Mouse (Mus musculus) layer of hippocampus, adult 9-11 months (tissue): ENCODE measurements at regions not wholly inside any gene's neighbourhood (a gene's known extent, or its start where the extent isn't known, plus 50 kb on each side); places are given as distances from the start of the nearest gene placed in this dataset.

ENCODE experiments used
- DNase-seq: peaks from one replicate; pipeline ENCODE4 v3.0.0; 2022

DNA sequence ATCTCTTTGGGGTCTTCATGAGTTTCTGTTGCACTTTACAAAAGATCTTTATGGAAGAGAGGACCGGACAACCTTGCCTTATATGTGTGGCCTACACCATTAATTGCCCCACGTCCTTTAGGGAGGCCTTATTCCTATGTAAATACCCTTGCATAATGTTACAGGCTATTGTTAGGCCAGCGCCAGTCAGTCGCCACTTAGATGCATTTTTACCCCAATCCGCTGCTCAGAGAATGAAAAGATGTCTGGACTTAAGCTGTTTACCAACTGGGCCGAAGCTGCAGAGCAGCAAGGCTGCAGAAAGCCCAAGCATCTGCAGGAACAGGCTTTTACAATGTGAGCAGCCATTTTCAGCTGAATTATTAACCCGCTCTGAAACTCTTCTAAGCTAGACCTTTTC is 79.5 kb upstream of the Otx2 start:
- no peak for DNase-seq

GRCm38 (mm10) chr14:48752579-48752905 is 78.9 kb upstream of the Otx2 start:
- DNase-seq = no peak

DNA sequence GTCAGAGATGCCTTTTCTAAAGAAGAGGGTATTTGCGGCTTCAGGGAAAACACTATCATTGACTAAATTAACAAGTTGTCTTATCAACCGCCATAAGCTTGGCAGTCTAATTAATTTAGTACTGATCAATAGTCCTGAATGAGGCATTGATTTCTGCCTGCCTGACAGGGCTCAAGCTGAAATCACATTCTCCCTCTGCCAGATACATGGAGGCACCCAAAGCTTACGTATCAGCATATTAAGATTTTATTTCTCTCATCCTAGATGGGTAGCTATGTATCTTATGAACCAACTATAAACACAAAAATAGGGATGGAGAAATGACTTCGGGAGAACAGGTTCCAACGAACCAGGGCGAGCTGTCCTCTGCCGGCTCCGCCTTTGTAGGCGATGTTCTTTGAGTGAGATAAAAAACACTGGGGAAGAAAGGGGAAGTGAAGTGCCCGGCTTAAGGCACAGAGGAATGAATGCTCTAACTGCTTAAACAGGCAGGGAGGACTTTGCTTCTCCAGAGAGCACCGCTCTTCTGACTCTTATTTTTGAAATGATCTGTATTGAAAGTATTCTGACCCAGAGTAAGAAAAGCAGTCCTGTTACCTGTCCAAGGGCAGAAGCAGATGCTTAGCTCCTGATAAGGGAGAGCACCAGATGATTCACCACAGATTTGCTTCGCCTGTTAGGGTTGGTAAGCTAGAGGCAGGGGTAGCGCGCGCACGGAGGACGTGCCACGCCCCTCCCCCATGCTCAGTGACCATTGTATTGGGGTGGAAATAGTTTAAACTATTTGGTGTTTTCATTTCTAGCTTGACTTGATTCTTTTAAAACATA is 78.3 kb upstream of the Otx2 start:
- no peak for DNase-seq

GRCm38 (mm10) chr14:48750994-48751393 is 77.4 kb upstream of the Otx2 start:
- DNase-seq = no peak

DNA sequence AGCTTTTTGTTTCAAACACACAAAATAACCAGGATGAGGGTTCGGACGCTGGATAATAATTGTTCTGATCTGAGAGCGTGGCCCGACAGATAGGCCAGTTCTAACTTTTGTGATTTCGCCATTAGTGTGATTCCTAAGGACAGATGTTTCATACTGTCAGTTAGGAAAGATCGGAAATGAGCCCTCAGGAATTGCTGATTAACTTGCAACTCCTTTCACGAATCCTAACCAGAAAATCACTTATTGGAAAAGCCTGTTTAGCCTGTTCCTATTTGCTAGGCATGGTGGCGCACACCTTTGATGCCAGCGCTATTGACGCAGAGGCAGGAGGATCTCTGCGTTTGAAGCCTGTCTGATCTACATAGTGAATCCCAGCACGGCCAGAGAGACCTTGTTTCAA is 75.4 kb upstream of the Otx2 start:
- DNase-seq = no peak

GRCm38 (mm10) chr14:48747936-48748335 is 74.3 kb upstream of the Otx2 start:
- no peak for DNase-seq

GRCm38 (mm10) chr14:48740942-48741602 is 67.5 kb upstream of the Otx2 start:
- DNase-seq = no peak

DNA sequence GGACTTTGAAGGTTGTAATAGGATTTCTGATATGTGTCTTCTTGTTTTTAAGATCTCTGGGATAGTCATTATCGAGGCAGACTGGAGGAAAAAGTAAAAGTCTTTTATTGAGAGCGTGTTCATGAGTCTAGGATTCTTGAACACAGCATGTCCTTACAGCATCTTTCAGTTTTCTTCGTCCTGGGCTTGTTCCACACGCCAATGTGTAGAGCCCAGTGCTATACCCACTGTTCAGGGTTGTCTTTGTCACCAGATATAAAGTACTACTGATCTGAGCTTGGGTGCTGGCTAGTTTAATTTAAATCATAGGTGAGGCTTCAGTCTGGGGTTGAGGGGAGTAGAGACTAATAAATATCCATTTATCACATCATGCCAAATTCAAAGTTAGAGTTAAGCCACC is 65.5 kb upstream of the Otx2 start:
- no peak for DNase-seq

DNA sequence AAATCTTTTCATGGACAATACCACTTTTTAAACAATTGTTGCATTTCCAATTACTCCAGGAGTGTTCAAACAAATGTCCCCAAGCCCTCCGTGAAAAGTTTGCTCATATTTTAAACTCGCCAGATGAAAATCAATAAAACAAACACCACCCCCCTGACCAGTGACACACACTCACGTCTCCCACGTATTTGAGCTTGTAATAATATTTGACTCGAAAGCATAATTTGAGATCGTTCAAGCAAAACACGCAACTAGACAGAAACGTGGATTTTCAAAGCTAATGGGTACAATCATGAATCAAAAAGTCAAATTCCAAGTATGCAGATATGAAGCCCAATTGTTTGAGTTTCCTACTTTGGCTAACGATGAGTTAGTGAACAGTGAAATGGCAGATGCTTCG is 65.0 kb upstream of the Otx2 start:
- DNase-seq = no peak

DNA sequence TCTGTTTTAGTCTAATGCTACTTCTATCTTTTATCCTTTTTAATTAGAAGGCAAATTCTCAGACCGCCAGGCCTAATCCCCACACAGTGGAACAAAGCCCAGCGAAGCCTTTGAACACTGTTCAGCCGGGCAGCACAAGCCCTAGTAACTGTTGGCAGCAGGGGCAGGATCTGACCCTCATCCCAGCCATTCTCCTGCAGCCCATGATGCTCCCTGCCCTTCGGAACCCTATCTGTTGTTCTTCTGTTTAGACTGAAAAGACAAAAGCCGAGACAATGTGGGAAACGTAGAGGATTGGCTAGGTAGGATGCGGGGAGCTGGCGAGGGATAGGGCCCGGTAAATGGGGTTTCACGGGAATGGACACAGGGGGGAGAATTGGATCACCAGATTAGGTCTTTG is 64.6 kb upstream of the Otx2 start:
- no peak for DNase-seq

GRCm38 (mm10) chr14:48736969-48737860 is 63.6 kb upstream of the Otx2 start:
- DNase-seq = no peak

DNA sequence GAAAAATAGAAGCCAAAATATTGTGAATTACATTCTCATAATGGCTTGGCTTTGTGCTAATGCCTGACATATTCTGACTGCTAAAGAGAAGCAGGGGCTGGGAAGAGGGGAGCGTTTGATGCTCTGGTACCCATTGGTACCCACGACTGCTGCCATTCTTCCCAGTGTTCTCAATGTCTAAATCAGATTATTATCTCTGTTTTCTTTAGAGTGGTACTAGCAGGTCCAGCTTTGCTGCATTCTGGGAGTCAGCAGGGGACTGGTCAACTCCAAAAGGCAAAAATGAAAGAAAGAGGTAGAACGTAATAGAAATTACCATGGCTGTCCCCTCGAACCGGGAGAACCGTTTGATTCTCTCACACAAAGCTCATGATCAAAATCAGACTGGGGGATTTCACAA is 62.6 kb upstream of the Otx2 start:
- DNase-seq = no peak

GRCm38 (mm10) chr14:48729996-48730395 is 56.4 kb upstream of the Otx2 start:
- no peak for DNase-seq
